Mouse (Mus musculus): ENCODE measurements around the gene Ccl9.
"Not testable (repeated sequence)": the region's sequence is repeated elsewhere in the genome, so short reads cannot be mapped to it uniquely, and the experiment has no call there.

The Ccl9 gene

GRCm38 (mm10) chr11:83580699-83581232 is 2.3 kb upstream of the Ccl9 start:
- DNase-seq (ENCODE audit: low spot score in 2 of 2), result no peak

GRCm38 (mm10) chr11:83578999-83579398 is 563 bp upstream of the Ccl9 start:
- DNase-seq (ENCODE audit: low spot score in 2 of 2), result no peak

DNA sequence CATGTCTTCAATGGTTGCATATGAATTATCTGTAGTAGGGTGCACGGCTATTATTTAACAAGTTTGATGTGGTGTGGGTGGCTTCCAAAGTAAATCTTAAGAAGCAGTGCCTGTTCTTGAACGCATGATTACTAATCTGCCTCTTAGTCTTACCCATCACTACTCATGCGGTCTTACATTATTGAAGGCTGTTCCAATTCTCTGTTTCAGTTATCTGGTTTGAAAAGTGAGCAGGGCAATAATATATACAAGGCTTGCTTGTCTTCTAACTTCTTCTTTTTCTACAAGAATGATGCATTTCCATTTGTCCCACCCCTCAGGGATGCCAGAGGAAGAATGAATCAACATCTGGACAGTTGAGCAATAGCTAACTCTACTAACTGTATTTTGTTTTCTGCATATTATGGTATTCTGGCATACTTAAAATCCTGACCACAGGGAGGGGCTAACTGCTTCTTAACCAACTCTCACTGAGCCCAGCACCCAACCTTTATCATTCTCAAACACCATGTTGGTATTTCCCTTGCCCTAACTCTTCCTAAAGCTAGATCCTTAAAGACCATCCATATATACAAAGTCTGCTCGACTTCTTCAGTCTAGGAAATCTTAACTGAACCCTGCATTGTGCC is 1.4 kb downstream of the Ccl9 start:
- DNase-seq (ENCODE audit: low spot score in 2 of 2), result no peak

DNA sequence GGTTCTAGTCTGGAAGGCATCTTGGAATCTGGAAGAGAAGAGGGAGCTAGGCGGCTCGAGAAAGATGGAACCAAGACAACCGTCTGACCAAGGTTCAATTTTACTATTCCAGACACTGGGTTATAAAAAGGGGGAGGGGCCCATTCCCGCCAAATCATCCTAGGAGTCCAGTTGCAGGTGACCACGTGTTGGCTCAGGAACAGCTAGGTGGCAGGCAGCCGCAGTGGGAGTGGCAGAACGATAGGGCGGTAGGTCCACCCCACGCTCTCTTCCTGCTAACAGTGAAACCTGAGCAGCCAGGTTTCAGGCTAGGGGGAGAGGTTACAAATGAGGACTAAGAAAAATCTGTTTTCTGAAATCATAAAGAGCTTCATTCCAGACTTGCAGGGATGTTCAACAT is 5.6 kb downstream of the Ccl9 start:
- DNase-seq (ENCODE audit: low spot score in 2 of 2), result no peak

GRCm38 (mm10) chr11:83572223-83572622 is 6.2 kb downstream of the Ccl9 start:
- peak in 1 of 2 experiments; percentile 29 for DNase-seq (ENCODE audit: low spot score in 2 of 2)

GRCm38 (mm10) chr11:83570189-83570588 is 8.2 kb downstream of the Ccl9 start:
- DNase-seq (ENCODE audit: low spot score in 2 of 2), result no peak

DNA sequence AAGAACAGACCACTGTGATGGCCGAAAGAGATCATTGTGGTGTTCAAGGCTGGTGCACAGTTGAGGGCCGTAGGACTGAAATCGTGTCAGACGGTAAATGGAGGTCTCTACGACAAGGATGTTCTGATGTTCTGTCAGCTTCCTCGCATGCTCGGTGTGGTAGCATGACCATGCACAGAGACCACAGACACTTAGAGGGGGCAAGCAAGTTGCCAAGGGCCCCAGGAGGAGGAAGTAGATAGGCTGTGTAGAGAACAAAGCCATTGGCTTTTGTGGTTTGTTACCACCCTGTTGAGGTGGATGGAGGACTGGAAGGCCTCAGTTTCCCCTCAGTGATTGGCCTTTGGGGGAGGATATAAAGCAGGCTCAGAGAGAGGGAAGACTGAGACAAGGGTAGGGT is 9.2 kb downstream of the Ccl9 start:
- no peak for DNase-seq (ENCODE audit: low spot score in 2 of 2)

GRCm38 (mm10) chr11:83568786-83569185 is 9.7 kb downstream of the Ccl9 start:
- no peak for DNase-seq (ENCODE audit: low spot score in 2 of 2)

DNA sequence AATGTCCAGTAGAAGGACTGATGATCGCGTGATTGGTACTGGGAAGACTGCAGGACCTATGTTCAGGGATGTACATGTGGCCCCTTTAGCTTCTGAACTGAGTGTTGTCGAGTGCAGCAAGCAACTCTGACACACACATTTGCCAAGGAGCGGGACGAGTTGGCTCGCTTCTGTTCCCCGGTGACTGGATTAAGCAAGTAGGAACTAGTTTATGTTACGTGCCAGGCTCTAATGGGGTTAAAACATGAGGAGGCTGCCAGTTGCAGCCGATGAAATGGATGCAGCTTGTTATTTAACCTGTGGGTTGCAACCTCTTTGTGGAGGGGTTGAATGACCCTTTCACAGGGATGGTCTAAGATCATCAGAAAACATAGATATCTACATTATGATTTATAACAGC is 10.4 kb downstream of the Ccl9 start:
- no peak for DNase-seq (ENCODE audit: low spot score in 2 of 2)

- no peak for DNase-seq (ENCODE audit: low spot score in 2 of 2)
These were observed 11.1 kb downstream of the Ccl9 start for GRCm38 (mm10) chr11:83567311-83567710.

DNA sequence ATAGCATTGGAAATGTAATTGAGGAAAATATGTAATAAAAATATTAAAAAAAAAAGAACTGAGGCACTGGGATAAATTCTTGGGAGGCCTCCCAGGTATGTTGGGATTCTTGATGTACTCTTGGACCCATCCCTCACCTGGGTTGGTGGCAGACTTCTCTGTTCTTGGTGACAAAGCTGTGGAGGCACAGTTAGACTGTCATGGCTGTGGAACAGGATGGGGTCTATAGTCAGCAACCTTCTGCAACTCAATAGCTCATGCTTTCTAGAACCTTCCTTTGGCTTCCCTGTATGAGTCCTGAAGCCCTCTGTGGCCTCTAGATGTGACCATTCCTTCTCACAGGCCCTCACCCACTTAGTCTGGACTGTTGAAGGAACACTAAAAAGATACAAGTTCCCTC is 11.8 kb downstream of the Ccl9 start:
- DNase-seq (ENCODE audit: low spot score in 2 of 2), result no peak

- DNase-seq (ENCODE audit: low spot score in 2 of 2), result no peak
These were observed 14.7 kb downstream of the Ccl9 start for GRCm38 (mm10) chr11:83563754-83564153.

GRCm38 (mm10) chr11:83562311-83562887 is 16.0 kb downstream of the Ccl9 start:
- no peak for DNase-seq (ENCODE audit: low spot score in 2 of 2)

DNA sequence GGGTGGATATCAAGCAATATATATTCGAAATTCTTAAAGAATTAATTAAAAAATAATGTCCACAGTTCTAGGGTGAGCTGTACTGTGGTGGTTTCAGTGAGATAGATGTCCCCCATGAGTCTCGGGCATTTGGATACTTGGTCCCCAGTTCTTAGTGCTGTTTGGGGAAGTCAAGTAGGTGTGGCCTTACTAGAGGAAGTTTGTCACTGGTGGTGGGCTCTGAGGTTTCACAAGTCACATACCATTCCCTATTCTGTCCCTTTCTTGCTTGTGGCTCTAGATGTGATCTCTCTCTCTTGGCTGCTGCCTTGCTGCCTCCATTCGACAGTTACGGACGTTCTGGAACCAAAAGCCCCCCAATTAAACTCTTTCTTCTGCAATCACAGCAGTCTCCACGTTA is 18.0 kb downstream of the Ccl9 start:
- peak in 1 of 2 experiments; percentile 23 for DNase-seq (ENCODE audit: low spot score in 2 of 2)

GRCm38 (mm10) chr11:83557074-83557473 is 21.4 kb downstream of the Ccl9 start:
- no peak for DNase-seq (ENCODE audit: low spot score in 2 of 2)

DNA sequence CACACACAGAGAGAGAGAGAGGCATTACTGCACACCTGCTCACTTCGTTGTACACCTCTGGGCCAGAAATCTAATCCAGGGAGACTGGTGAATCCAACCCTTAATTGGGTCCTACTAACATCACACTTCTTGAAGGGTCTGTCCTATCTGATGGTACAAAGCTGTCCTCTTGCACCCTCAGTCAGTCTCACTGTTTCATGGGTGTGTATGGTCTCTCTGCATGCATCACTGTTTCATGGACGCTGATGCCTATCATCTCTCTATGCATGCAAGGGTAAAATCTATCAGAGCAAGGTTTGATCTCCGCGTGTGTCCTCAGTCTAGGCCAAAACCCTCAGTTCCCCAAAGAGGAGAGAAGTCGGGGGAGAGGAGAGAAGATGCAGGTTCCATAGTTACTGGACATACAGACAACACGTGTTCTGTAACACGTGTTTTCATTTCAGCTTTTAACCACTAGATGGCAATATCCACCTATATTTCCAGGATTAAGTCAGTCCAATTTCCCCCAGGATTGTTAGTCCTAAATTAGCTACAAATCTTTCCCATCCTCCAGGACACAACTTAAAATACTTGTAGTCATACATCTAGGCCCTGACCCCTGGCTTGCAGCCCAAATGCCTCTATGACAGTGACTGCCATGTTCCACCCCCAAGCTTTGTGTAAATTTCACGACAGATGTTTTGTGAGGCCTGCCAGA is 22.2 kb downstream of the Ccl9 start:
- no peak for DNase-seq (ENCODE audit: low spot score in 2 of 2)

- no peak for DNase-seq (ENCODE audit: low spot score in 2 of 2)
These were observed 26.8 kb downstream of the Ccl9 start for GRCm38 (mm10) chr11:83551668-83552067.

DNA sequence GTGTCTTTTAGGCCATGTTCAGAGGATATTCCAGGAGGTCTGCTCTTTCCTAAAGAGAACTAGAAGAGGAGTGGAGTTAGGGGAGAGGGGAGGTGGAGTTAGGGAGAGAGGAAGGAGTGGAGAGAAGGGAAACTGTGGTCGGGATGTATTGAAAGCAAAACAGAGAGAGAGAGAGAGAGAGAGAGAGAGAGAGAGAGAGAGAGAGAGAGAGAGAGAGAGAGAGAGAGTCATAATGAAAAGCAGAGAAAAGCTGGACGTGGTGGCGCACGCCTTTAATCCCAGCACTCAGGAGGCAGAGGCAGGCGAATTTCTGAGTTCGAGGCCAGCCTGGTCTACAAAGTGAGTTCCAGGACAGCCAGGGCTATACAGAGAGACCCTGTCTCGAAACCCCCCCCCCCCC is 27.4 kb downstream of the Ccl9 start:
- DNase-seq (ENCODE audit: low spot score in 2 of 2), result not testable (repeated sequence)

- no peak for DNase-seq (ENCODE audit: low spot score in 2 of 2)
These were observed 28.2 kb downstream of the Ccl9 start for GRCm38 (mm10) chr11:83550186-83550632.

DNA sequence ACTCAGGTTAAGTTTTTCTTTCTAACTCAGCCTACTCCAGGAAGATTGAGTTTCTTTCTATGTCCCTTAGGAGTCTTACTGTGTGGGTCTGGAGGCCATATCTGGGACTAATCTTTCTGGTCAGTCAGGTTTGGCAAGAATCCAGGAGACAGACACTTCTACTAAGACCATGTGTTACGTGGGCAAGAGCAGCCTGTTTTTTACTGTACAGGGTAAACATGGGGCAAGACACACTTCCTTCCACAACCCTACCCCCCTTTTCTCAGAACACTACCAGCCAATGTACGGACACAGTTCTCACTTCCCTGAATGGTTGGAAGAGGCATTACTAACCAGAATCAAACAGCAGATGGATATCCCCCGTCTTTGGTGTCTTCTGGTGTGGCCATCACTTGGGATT is 34.2 kb downstream of the Ccl9 start:
- DNase-seq (ENCODE audit: low spot score in 2 of 2), result no peak

DNA sequence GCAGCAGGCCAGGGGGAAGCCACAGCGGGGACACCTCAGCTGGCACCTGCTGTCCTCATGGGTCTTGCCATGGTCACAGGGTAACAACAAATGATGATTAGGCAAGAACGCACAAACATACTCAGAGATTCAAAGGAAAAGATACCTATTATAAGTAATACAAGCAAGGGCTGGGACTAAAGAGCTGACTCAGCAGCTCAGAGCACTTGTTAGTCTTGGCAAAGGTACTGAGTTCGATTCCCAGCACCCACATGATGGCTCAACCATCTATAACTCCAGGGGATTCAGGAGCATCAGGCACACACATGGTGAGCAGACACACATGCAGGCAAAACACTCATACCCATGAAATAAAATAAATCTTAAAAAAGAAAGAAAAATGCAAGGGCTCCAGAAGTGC is 37.0 kb downstream of the Ccl9 start:
- DNase-seq (ENCODE audit: low spot score in 2 of 2), result no peak

GRCm38 (mm10) chr11:83540931-83541330 is 37.5 kb downstream of the Ccl9 start:
- DNase-seq (ENCODE audit: low spot score in 2 of 2), result no peak

Data from spleen, postnatal 10 days (tissue).